Mouse (Mus musculus) neural tube, embryonic 11.5 days (tissue): Measurements from ENCODE around the gene Zkscan14. TPM values are rescaled to one million over a fixed set of nuclear protein-coding genes. Genes with fewer than 3 reads are reported as not detected.

ENCODE experiments used
- ATAC-seq: fragments of 200-750 bp; cut with Nextera tagmentation; 2 replicates; pipeline ENCODE4 v1.8.0; 2017; ENCODE audit warnings: moderate number of reproducible peaks, mild to moderate bottlenecking, moderate TSS enrichment, moderate library complexity; ENCODE audit not compliant: insufficient read depth, low FRiP score, low TSS enrichment
- DNase-seq: peaks from one replicate; pipeline ENCODE4 v3.0.0-alpha.2; 2015; ENCODE audit warnings: low spot score
- H3K27ac ChIP-seq: fragments of 300-500 bp; sonication (generic); 2 replicates; pipeline ENCODE4 v1.5.1; 2014; ENCODE audit warnings: low read depth, mild to moderate bottlenecking, low read length
- H3K27me3 ChIP-seq: fragments of 300-500 bp; sonication (generic); 2 replicates; pipeline ENCODE4 v1.6.1; 2014; ENCODE audit warnings: mild to moderate bottlenecking, low read length, mixed read lengths; ENCODE audit not compliant: control insufficient read depth, insufficient read depth
- H3K36me3 ChIP-seq: fragments of 300-500 bp; sonication (generic); 2 replicates; pipeline ENCODE4 v1.6.1; 2014; ENCODE audit warnings: mild to moderate bottlenecking, low read length, moderate library complexity, mixed read lengths; ENCODE audit not compliant: control insufficient read depth, insufficient read depth
- H3K4me1 ChIP-seq: fragments of 300-500 bp; sonication (generic); 2 replicates; pipeline ENCODE4 v1.6.1; 2014; ENCODE audit warnings: low read length, mixed read lengths; ENCODE audit not compliant: control insufficient read depth, insufficient read depth
- H3K4me2 ChIP-seq: fragments of 300-500 bp; sonication (generic); 2 replicates; pipeline ENCODE4 v1.6.1; 2014; ENCODE audit warnings: low read depth, mild to moderate bottlenecking, moderate library complexity
- H3K4me3 ChIP-seq: fragments of 300-500 bp; sonication (generic); 2 replicates; pipeline ENCODE4 v1.5.1; 2014; ENCODE audit warnings: low read depth, low read length
- H3K9ac ChIP-seq: fragments of 300-500 bp; sonication (generic); 2 replicates; pipeline ENCODE4 v1.6.1; 2014; ENCODE audit warnings: mild to moderate bottlenecking, low read length
- H3K9me3 ChIP-seq: fragments of 300-500 bp; sonication (generic); 2 replicates; pipeline ENCODE4 v1.6.1; 2016; ENCODE audit warnings: low read length; ENCODE audit not compliant: control insufficient read depth
- WGBS: fragments of 180-500 bp; shearing (Covaris S2); extraction: QIAGEN DNeasy Blood & Tissue Kit; methylation state at CpG from one replicate; pipeline ENCODE4 v1.1.7; 2014; 5-methylcytosine and 5-hydroxymethylcytosine counted together
- polyA plus RNA-seq: library from polyadenylated mRNA; unstranded; fragments of >200 nt; fragmentation: Nextera tagmentation; extraction: Ambion mirVana; gene quantifications from 2 replicates; pipeline ENCODE4 v1.2.1, GENCODE M21; 2014

Gene Zkscan14
- polyA plus RNA-seq, 1 experiment from 2014 or later = 8.8 TPM

- H3K4me2 ChIP-seq = peak overlapping the region; percentile 47
- DNase-seq (peak; percentile 95), ATAC-seq (peak; percentile 92)
- no peaks in the 10 kb centered on the region for H3K9me3 ChIP-seq
- 1% methylated on average over 41 of the region's 41 CpGs for WGBS
- H3K4me1 ChIP-seq = peaks cover 6% of the 10 kb centered on the region
- H3K4me3 ChIP-seq = peak overlapping the region; percentile 82
- peaks cover 5% of the 10 kb centered on the region for H3K36me3 ChIP-seq
- peak overlapping the region; percentile 93 for H3K9ac ChIP-seq
- no peaks in the 10 kb centered on the region for H3K27me3 ChIP-seq
- peak overlapping the region; percentile 55; the same call in 1 of the 2 replicates for H3K27ac ChIP-seq
Measured at GRCm38 (mm10) chr5:145190875-145191798, 10.5 kb downstream of the Zkscan14 start.

GRCm38 (mm10) chr5:145190373-145190772, 11.3 kb downstream of the Zkscan14 start:
- H3K4me1 ChIP-seq = peaks cover 6% of the 10 kb centered on the region
- ATAC-seq = no peak
- no peak for DNase-seq
- H3K9me3 ChIP-seq = no peaks in the 10 kb centered on the region
- peak overlapping the region; percentile 93 for H3K9ac ChIP-seq
- peak overlapping the region; percentile 82 for H3K4me3 ChIP-seq
- peaks cover 10% of the 10 kb centered on the region for H3K36me3 ChIP-seq
- no peaks in the 10 kb centered on the region for H3K27me3 ChIP-seq
- H3K27ac ChIP-seq = no peak overlapping the region
- 65% methylated on average over 5 of the region's 5 CpGs for WGBS
- H3K4me2 ChIP-seq = peak overlapping the region; percentile 47

- H3K4me3 ChIP-seq = no peak overlapping the region
- WGBS = 92% methylated on average over 6 of the region's 6 CpGs
- ATAC-seq (no peak), DNase-seq (no peak)
- peaks cover 6% of the 10 kb centered on the region for H3K4me1 ChIP-seq
- no peak overlapping the region for H3K9ac ChIP-seq
- H3K27ac ChIP-seq = no peak overlapping the region
- no peak overlapping the region for H3K4me2 ChIP-seq
- H3K27me3 ChIP-seq = no peaks in the 10 kb centered on the region
- peaks cover 8% of the 10 kb centered on the region for H3K36me3 ChIP-seq
- H3K9me3 ChIP-seq = no peaks in the 10 kb centered on the region
Measured at GRCm38 (mm10) chr5:145189416-145189815, 12.3 kb downstream of the Zkscan14 start.

GRCm38 (mm10) chr5:145185244-145185643, 16.4 kb downstream of the Zkscan14 start:
- Histone ChIP-seq H3K4me3 (no peak overlapping the region), H3K9ac (no peak overlapping the region), H3K36me3 (peaks cover 22% of the 10 kb centered on the region), H3K27me3 (no peaks in the 10 kb centered on the region), H3K9me3 (no peaks in the 10 kb centered on the region), H3K4me1 (peaks cover 2% of the 10 kb centered on the region), H3K4me2 (no peak overlapping the region), H3K27ac (no peak overlapping the region)
- ATAC-seq (no peak), DNase-seq (no peak)
- whole genome bisulfite sequencing = 84% methylated on average over 2 of the region's 2 CpGs

- no peak for DNase-seq
- 90% methylated on average over 18 of the region's 18 CpGs for WGBS
- Histone ChIP-seq H3K4me2 (no peak overlapping the region), H3K9me3 (no peaks in the 10 kb centered on the region), H3K4me1 (no peaks in the 10 kb centered on the region), H3K27ac (no peak overlapping the region), H3K9ac (no peak overlapping the region), H3K27me3 (no peaks in the 10 kb centered on the region), H3K36me3 (peaks cover 36% of the 10 kb centered on the region), H3K4me3 (no peak overlapping the region)
- no peak for ATAC-seq
Measured at GRCm38 (mm10) chr5:145178461-145178980, 23.1 kb downstream of the Zkscan14 start.

- peak overlapping the region; percentile 91 for H3K9ac ChIP-seq
- peak overlapping the region; percentile 56 for H3K27ac ChIP-seq
- no peaks in the 10 kb centered on the region for H3K9me3 ChIP-seq
- ATAC-seq (peak; percentile 48), DNase-seq (no peak)
- peaks cover 6% of the 10 kb centered on the region for H3K4me1 ChIP-seq
- peaks cover 3% of the 10 kb centered on the region; the same call in 1 of the 2 replicates for H3K36me3 ChIP-seq
- H3K4me3 ChIP-seq = peak overlapping the region; percentile 87
- under 1% methylated on average over 28 of the region's 28 CpGs for WGBS
- H3K4me2 ChIP-seq = peak overlapping the region; percentile 59
- H3K27me3 ChIP-seq = no peaks in the 10 kb centered on the region
Measured at GRCm38 (mm10) chr5:145167306-145167661, 34.4 kb downstream of the Zkscan14 start.

- no peaks in the 10 kb centered on the region for H3K9me3 ChIP-seq
- ATAC-seq (peak; percentile 92), DNase-seq (peak; percentile 100)
- peaks cover 6% of the 10 kb centered on the region for H3K4me1 ChIP-seq
- under 1% methylated on average over 51 of the region's 51 CpGs for WGBS
- H3K4me3 ChIP-seq = peak within 1 kb of the TSS; percentile 87
- H3K9ac ChIP-seq = peak within 1 kb of the TSS; percentile 91
- peak within 1 kb of the TSS; percentile 59 for H3K4me2 ChIP-seq
- no peaks in the 10 kb centered on the region for H3K27me3 ChIP-seq
- peak within 1 kb of the TSS; percentile 57 for H3K27ac ChIP-seq
- no peaks in the 10 kb centered on the region; the same call in 1 of the 2 replicates for H3K36me3 ChIP-seq
Measured at GRCm38 (mm10) chr5:145166536-145167305, 34.9 kb downstream of the Zkscan14 start, which contains the start of the genes Ptcd1 and Cpsf4. Gene Ptcd1 (minus strand): TSS chr5:145167108. Gene Cpsf4 (plus strand): TSS chr5:145167213.

- Histone ChIP-seq H3K4me3 (no peak overlapping the region), H3K4me2 (no peak overlapping the region), H3K27me3 (no peaks in the 10 kb centered on the region), H3K36me3 (no peaks in the 10 kb centered on the region), H3K9me3 (no peaks in the 10 kb centered on the region), H3K4me1 (peaks cover 6% of the 10 kb centered on the region), H3K9ac (no peak overlapping the region), H3K27ac (no peak overlapping the region)
- WGBS = 89% methylated on average over 15 of the region's 15 CpGs
- DNase-seq (no peak), ATAC-seq (no peak)
Measured at GRCm38 (mm10) chr5:145165184-145165583, 36.5 kb downstream of the Zkscan14 start.
